Mouse (Mus musculus): ENCODE measurements around the gene Rgs6.

GRCm38 (mm10) chr12:82922856-82923506 is 334.9 kb downstream of the Rgs6 start:
- TF ChIP-seq POLR2A (IDR thresholded peaks at IDR 0.05; ENCODE audit: borderline replicate concordance, extremely low read depth, low read depth, low read length), result no peak
- TF ChIP-seq CTCF (IDR thresholded peaks at IDR 0.05; ENCODE audit: insufficient read depth, low read length), result no peak
